Mouse (Mus musculus): ENCODE results near the gene Grrp1. TPM values are rescaled to one million over a fixed set of nuclear protein-coding genes. Genes with fewer than 3 reads are reported as not detected.

Grrp1 gene
- total RNA-seq (2023): not detected in 4 replicates

DNA sequence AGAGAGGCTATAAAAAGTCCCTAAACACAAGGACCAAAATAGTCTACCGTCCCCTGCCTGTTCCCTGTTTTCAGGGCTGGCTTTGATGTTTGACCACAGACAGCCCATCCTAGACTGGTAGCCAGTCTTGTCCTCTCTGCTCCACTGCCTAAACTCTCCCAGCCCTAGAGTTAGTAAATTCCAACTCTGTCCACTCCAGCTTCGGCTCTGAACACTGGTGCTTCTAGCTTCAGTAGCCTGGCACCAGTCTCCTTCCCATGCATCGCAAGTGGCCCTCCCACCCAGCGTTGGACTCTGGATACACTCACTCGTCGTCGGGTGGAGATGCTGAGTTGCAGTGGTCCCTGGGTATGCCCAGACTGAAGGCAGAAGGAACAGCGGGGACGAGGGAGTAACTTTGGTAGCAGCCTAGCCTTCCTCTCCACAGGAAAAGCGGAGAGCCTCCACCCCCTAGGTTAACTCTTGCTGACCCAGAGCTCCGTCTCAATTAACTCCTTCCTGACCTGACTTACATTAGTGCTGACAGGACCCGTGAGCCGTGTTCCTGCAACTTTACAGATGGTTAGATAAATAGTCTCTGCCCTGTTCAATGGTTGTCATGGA, at the start of gene Grrp1:
Gene Grrp1 (minus strand): TSS at position 385 of the 603 bp plus-strand sequence.

DNA sequence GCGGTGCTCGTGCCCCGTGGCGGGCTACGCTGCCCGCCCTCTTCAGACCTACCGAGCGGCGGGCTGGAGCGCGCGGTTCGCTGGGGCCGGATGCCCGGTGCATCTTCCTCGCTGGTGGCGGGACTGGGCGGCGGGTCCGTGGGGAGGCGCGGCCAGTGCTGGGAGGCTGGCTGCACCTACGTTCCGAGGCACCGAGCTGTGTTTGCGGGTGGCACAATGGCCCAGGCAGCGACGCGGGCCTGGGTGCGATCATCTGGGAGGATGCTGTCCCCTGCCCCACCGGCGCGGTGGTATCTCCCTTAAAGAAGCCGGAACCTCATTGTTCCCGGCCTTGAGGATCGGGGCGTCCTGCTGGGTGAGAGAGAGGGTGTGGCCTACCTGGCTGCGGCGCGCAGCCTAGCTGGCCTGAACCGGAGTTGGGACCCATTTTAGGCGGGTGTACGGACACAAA, 33.7 kb upstream of the Grrp1 start, which contains the start of gene Pdik1l:
Gene Pdik1l (minus strand): TSS at position 321 of the 451 bp plus-strand sequence.

DNA sequence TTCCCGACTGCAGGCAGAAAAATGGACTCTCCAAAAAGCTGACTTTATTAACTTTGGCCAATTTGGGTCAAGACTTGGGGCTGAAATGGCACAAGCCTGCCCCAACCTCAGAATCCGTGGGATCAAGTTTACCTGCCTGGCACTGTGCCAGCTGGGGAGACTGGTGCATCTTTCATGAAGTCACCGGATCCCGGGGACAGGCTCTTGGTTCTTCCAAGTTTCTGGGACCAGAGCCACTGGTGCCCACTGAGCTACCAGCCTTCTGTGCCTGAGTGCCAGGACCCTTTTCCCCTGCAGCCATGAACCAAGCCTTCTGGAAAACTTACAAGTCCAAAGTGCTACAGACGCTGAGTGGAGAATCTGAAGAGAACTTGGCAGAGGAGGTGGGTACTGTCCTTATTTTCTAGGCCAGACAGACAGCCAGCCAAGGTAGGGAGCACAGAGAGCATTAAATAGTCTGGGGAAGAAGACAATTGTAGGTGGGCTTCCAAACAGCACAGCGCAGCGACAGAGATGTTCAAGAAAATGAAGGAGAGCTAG, 7.1 kb downstream of the Grrp1 start, which contains the start of gene Gm30191:
Gene Gm30191 (plus strand): TSS at position 217 of the 540 bp plus-strand sequence.

DNA sequence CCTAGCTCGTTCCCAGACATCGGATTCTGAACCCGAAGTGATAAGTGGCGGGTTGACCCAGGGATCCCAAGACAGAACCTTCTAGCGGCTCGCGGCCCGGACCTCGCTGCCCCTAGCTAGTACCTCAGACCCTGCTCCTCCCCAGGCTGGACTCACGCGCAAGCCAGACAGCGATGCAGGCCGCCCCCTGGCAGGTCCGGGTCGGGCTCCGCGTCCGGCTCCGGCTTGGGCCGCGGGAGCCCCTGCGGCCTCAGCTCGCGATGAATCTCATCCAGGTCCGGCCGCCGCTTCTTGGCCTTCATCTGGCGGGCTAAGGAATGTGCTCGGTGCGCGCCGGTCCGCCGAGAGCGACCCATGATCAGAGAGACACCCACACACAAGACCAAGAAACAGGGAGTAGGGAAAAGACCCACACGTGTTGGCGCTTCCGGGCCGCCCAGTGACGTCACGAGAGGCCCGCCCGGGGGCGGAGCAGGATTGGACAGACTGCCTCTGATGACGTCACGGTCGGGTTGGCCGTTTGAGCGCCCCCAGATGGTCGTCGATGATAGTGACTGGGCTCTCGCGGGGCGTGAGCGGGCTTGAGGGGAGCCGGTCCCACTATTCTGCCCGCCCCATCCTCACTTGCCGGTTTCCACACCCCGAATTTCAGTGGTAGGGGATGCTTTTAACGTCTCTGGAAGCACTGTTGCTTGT, 8.6 kb downstream of the Grrp1 start, which contains the start of gene Zfp593:
Gene Zfp593 (minus strand): TSS at position 445 of the 696 bp plus-strand sequence.

DNA sequence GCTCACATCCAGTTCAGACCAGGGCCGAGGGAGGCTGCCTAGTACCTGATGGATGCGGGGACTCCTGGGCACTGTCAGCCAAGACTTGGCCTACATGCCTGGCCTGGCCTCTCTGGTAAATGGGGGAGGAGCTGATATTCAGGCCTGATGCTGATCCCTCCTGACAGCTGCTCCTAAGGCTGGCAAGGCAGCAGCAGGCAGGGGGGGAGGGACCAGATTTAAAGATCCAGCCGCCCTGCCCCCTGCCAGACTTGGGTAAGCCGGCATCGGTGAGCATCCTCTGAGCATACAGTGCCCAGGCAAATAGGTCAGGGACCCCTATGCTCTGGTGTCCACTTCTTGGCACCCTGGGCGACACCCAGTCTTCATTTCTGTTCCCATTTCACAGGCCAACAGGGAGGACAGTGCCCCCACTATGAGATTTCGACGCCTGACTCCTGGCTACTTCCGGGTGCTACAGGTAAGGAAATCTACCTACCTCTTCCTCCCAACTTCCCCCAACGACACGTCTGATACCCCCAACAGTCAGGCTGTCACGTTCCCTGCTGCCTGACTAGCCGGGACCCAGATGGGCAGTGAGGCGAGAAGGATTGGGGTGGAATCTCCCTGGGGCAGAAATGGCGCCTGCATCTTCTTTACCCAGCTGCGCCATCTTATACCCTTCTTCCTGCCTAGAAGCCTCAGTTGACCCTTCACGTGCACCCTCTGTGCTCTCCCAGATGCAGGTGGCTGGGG, 10.2 kb downstream of the Grrp1 start, which contains the start of gene E130218I03Rik:
Gene E130218I03Rik (plus strand): TSS at position 147 of the 735 bp plus-strand sequence.

DNA sequence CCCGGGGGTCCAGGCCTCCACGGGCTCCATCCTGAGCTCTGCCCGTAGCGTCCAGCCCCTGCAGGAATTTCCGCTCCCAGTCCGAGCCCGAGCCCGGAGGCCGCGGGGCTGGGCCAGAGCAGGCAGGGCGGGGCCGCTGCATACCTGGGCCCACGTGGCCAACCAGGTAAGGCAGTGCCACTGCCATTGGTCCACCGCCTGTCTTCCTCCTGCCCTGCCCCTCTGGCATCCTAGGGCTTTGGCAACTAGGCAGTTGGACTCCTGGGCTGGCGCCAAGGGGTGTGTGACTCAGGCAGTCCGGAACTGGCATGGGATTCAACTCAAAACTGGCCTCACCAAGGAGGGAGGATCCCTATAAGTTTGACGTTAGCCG, 15.6 kb downstream of the Grrp1 start, which contains the start of gene Cnksr1:
Gene Cnksr1 (minus strand): TSS at position 121 of the 373 bp plus-strand sequence.

DNA sequence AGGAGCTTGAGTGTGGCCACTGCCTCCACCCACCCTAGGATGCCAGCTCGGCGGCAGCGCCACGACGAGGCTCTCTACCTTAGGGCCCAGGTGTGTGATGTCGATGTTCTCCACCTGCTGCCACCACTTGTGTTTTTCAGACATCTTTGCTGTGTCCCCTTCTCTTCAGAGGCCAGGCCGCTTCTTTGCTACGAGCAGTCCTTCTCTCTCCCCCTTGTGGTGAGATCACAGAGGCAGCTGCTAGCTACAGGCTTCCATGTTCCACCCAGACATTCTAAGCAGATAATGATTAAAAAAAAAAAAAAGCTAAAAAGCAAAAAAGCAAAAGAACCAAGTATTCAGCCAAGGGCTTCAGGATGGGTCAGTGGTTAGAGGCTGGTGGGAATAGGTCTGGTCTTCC, 26.7 kb downstream of the Grrp1 start, which contains the start of gene Catsper4:
Gene Catsper4 (minus strand): TSS at position 190 of the 400 bp plus-strand sequence.

DNA sequence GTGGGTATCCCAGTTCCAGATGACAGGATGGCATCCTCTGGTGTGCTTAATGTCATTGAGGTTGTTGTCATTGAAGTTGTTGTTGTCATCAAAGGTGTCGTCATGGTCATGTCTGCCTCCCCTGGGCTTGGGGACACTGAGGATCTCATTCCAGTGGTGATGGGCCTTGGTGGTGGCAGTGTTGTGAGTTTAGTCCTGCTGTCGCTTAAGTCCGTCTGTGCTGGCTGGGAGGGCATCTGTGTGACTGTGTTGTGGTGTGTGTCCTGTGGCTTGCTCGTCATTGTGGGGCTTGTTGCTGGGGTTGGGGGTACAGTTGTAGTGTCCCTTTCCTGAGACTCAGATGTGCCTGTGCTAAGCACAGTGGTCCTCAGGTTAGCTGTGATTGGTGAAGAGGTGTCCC, 51.0 kb downstream of the Grrp1 start, which contains the start of gene Gm7534:
Gene Gm7534 (minus strand): TSS at position 101 of the 400 bp plus-strand sequence.

Other genes starting within 250 kb of the Grrp1 start
- not detected in 4 replicates for gene Lin28a, start 235.3 kb downstream of the Grrp1 start, total RNA-seq (2023)
- gene Zfp683, start 200.3 kb downstream of the Grrp1 start, total RNA-seq (2023): not detected in 4 replicates
- 8.5 to 12.5 TPM (median 10.6 TPM) in 4 replicates for gene Crybg2, start 193.3 kb downstream of the Grrp1 start, total RNA-seq (2023)
- 1,472 to 1,719 TPM (median 1,551 TPM) in 4 replicates for gene Cd52, start 159.0 kb downstream of the Grrp1 start, total RNA-seq (2023)
- gene Ubxn11, start 151.5 kb downstream of the Grrp1 start, total RNA-seq (2023): 42.9 to 49.3 TPM (median 46.2 TPM) in 4 replicates
- 609 to 689 TPM (median 657 TPM) in 4 replicates for gene Sh3bgrl3, start 125.3 kb downstream of the Grrp1 start, total RNA-seq (2023)
- gene Cep85, start 67.0 kb downstream of the Grrp1 start, total RNA-seq (2023): 18.4 to 30.3 TPM (median 22.9 TPM) in 4 replicates
- not detected in 4 replicates for gene Gm7534, start 51.1 kb downstream of the Grrp1 start, total RNA-seq (2023)
- not detected in 4 replicates for gene Catsper4, start 26.7 kb downstream of the Grrp1 start, total RNA-seq (2023)
- gene Cnksr1, start 15.7 kb downstream of the Grrp1 start, total RNA-seq (2023): 0.69 TPM in 1 of 4 replicates, not detected in the others
- gene E130218I03Rik, start 10.4 kb downstream of the Grrp1 start, total RNA-seq (2023): not detected in 4 replicates
- gene Zfp593, start 8.5 kb downstream of the Grrp1 start, total RNA-seq (2023): 25.1 to 28.5 TPM (median 27.5 TPM) in 4 replicates
- not detected in 4 replicates for gene Gm30191, start 7.2 kb downstream of the Grrp1 start, total RNA-seq (2023)
- 9.3 to 13.0 TPM (median 11.1 TPM) in 4 replicates for gene Pdik1l, start 33.8 kb upstream of the Grrp1 start, total RNA-seq (2023)
- gene Trim63, start 61.0 kb upstream of the Grrp1 start, total RNA-seq (2023): not detected in 4 replicates
- not detected in 4 replicates for gene Slc30a2, start 89.1 kb upstream of the Grrp1 start, total RNA-seq (2023)
- 1.5 to 2.0 TPM (median 1.7 TPM) in 4 replicates for gene Extl1, start 129.7 kb upstream of the Grrp1 start, total RNA-seq (2023)
- 1.4 to 3.0 TPM (median 2.1 TPM) in 4 replicates for gene Pafah2, start 142.2 kb upstream of the Grrp1 start, total RNA-seq (2023)
- gene Stmn1, start 214.2 kb upstream of the Grrp1 start, total RNA-seq (2023): 29.6 to 39.7 TPM (median 33.1 TPM) in 4 replicates
- 1.9 to 3.9 TPM (median 2.9 TPM) in 4 replicates for gene Paqr7, start 242.6 kb upstream of the Grrp1 start, total RNA-seq (2023)